Mouse (Mus musculus): ENCODE measurements around the gene Nfix.

DNA sequence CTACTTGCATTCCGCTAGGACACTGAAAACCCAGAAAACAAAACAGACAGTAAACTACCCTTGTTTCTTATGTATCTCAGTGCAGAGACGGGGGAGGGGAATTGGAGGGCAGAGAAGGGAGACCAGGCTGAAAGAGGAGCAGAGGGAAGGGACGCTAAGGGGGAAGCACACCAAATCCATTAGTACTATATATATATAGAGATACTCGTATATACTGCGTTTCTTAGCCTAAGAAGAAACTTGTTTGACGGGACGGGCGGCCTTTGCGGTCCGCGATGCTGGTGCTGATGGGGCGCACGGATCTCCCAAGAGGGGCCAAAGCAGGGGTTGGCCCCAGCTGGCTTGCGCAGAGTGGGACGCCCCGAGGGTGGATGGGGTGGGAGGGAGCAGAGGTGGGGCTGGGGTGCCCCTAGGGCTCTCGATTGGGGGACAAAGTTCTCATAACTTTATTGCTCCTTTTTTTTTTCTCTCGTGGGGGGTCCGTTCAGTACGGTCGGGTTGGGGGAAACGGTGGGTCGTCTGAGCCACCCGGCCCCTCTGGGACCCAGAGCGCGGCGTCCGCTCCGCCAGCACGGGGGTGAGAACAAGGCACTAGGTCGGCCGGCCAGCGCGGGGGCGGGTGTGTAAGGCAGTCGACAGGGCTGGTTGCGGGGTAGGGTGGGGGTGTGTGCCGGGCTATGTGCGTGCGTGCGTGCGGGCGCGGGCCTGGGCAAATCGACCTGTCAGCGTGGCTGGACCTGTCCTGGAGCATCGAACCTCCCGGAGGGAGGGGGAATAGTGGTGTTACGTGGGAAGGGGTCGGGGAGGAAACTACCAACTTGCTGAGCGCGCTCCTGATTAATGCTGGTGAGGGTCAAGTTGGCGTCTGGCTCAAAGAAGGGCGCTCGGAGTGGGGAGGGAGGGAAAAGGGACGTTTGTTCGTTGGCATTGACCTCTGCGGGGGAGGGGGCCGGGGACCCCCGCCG lies 95.0 kb downstream of the Nfix start:
- TF ChIP-seq CTCF (IDR thresholded peaks at IDR 0.05; ENCODE audit: low read depth, low read length) (no peak), POLR2A (IDR thresholded peaks at IDR 0.05; ENCODE audit: insufficient read depth, low read length) (no peak), EP300 (IDR thresholded peaks at IDR 0.05; ENCODE audit: insufficient read depth, low read depth, low read length) (no peak)

All from ES-Bruce4 (cell line).